36 mouse cellular contexts compared by ENCODE assay signal in the genomic region with DNA sequence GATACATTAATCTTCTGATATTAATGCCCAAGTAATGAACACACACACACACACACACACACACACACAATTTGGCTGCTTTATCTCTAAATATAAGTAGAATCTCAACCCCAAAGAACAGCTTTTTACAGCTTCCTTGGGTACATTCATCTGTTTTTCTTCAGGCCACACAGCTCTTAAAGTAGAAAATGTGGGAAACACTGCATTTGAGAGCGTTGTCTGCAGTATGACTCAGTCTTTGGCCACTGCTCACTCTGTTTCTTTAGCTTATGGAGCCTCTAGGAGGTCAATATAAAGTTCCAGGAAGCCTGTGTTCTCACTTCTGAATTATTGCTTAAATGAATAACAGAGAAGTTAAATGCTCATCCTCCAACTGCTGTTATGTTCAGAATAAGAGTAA.
"Had no signal": no experiment of that assay in that cellular context is flagged by ENCODE, and none has a peak within 500 bp of the region (broad histone marks: within the 10 kb centered on the region; RNA-seq: fewer than 3 reads in every experiment).

No protein-coding gene starts in this region.

- H3K9ac ChIP-seq: heart, embryonic 12.5 days; heart, embryonic 13.5 days; heart, embryonic 15.5 days; hindbrain, embryonic 12.5 days; hindbrain, embryonic 13.5 days; hindbrain, embryonic 14.5 days; hindbrain, embryonic 15.5 days; intestine, embryonic 15.5 days; kidney, embryonic 15.5 days had no signal

- H3K4me3 ChIP-seq: heart, embryonic 10.5 days; heart, embryonic 12.5 days; heart, embryonic 13.5 days; heart, embryonic 15.5 days; hindbrain, embryonic 10.5 days; hindbrain, embryonic 12.5 days; hindbrain, embryonic 13.5 days; hindbrain, embryonic 15.5 days; intestine, embryonic 15.5 days; kidney, embryonic 15.5 days; layer of hippocampus, adult 2 months; left cerebral cortex, adult 2 months had no signal

- ATAC-seq: hindbrain, embryonic 16.5 days; hindbrain, postnatal 0 days; inflammation-experienced regulatory T-cells, adult 6 months; intestine, embryonic 15.5 days; intestine, embryonic 16.5 days; intestine, postnatal 0 days had no signal

- H3K36me3 ChIP-seq: heart, embryonic 10.5 days; heart, embryonic 12.5 days; heart, embryonic 13.5 days; heart, embryonic 15.5 days; hindbrain, embryonic 10.5 days; hindbrain, embryonic 12.5 days; hindbrain, embryonic 13.5 days; hindbrain, embryonic 15.5 days; intestine, embryonic 15.5 days; kidney, embryonic 15.5 days had no signal

- H3K9me3 ChIP-seq: heart, embryonic 10.5 days; heart, embryonic 12.5 days; heart, embryonic 13.5 days; heart, embryonic 15.5 days; hindbrain, embryonic 10.5 days; hindbrain, embryonic 12.5 days; hindbrain, embryonic 13.5 days; hindbrain, embryonic 15.5 days; intestine, embryonic 15.5 days; kidney, embryonic 15.5 days had no signal

- H3K27ac ChIP-seq: heart, embryonic 10.5 days; heart, embryonic 13.5 days; heart, embryonic 15.5 days; hindbrain, embryonic 10.5 days; hindbrain, embryonic 12.5 days; hindbrain, embryonic 13.5 days; hindbrain, embryonic 14.5 days; hindbrain, embryonic 15.5 days; hindbrain, postnatal 0 days; intestine, embryonic 15.5 days; kidney, embryonic 15.5 days; kidney, postnatal 0 days; layer of hippocampus, adult 2 months; left cerebral cortex, adult 2 months had no signal

- H3K4me1 ChIP-seq: heart, embryonic 10.5 days; heart, embryonic 12.5 days; heart, embryonic 13.5 days; heart, embryonic 15.5 days; hindbrain, embryonic 10.5 days; hindbrain, embryonic 12.5 days; hindbrain, embryonic 13.5 days; hindbrain, embryonic 15.5 days; intestine, embryonic 15.5 days; kidney, embryonic 15.5 days had no signal

- DNase-seq: heart, postnatal 10 days; heart, postnatal 14 days; heart, postnatal 36 days; heart, postnatal 4 days; kidney, adult 11 months; kidney, adult 18-20 months; kidney, adult 2 months; kidney, adult 8-10 months; kidney, adult 9 months; kidney, postnatal 10 days; kidney, postnatal 14 days; kidney, postnatal 25 days; kidney, postnatal 36 days; kidney, postnatal 4 days; layer of hippocampus, adult 9-11 months; layer of hippocampus, postnatal 36 days had no signal

- H3K27me3 ChIP-seq: heart, embryonic 12.5 days; heart, embryonic 13.5 days; heart, embryonic 15.5 days; hindbrain, embryonic 12.5 days; hindbrain, embryonic 13.5 days; hindbrain, embryonic 15.5 days; intestine, embryonic 15.5 days; kidney, embryonic 15.5 days had no signal

- H3K4me2 ChIP-seq: heart, embryonic 11.5 days; heart, embryonic 12.5 days; heart, embryonic 13.5 days; heart, embryonic 15.5 days; hindbrain, embryonic 12.5 days; hindbrain, embryonic 13.5 days; hindbrain, embryonic 14.5 days; hindbrain, embryonic 15.5 days; intestine, embryonic 15.5 days; kidney, embryonic 15.5 days had no signal
